Mouse (Mus musculus): ENCODE data around the gene Mettl14. TPM values are rescaled to one million over a fixed set of nuclear protein-coding genes. Genes with fewer than 3 reads are reported as not detected.

Gene Mettl14
- polyA plus RNA-seq (2014; fragmentation: Illumina TruSeq; extraction: RNeasy Lipid Tissue Mini Kit (QIAGEN cat#74804); ENCODE audit: low read depth, low replicate concordance), result 25.1 TPM

DNA sequence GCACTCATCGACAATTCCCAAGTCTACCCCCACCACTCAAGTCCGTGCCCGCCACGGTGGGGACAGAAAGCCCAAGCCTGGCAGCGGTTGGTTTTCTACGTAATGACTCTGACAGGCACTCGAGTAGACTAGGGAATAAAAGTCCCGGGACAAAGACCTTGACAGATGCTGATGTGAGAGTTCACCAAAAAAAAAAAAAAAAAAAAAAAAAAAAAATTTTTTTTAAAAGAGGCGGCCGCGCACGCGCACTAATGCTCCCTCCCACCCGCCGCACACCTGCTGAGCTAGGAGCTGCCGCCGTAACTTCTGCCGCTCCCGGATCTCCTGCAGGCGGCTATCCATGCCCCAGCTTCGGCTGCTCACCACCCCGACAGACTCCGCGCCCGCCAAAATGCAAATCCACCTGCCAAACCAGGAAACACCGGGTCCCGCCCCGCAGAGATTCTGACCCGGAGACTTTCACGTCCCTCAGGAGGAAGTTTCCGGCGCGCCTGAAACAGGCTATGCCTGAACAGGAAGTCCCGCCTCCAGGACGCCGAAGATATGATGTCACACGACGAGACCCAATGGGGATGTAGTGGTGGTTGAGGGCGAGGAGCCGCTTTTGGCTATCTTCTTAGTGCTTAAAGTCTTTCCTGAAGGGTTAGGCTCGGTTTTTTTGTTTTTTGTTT lies at the start of gene Mettl14:
Mettl14 (minus strand) TSS at position 623 of the 671 bp plus-strand sequence.

Other genes with a start within 250 kb of the Mettl14 start
- 7.2 TPM for gene Synpo2, start 150.0 kb downstream of the Mettl14 start, polyA plus RNA-seq (2014; fragmentation: Illumina TruSeq; extraction: RNeasy Lipid Tissue Mini Kit (QIAGEN cat#74804); ENCODE audit: low read depth, low replicate concordance)
- gene Sec24d, start 118.7 kb downstream of the Mettl14 start, polyA plus RNA-seq (2014; fragmentation: Illumina TruSeq; extraction: RNeasy Lipid Tissue Mini Kit (QIAGEN cat#74804); ENCODE audit: low read depth, low replicate concordance), result 35.7 TPM
- gene Prss12, start 60.8 kb upstream of the Mettl14 start, polyA plus RNA-seq (2014; fragmentation: Illumina TruSeq; extraction: RNeasy Lipid Tissue Mini Kit (QIAGEN cat#74804); ENCODE audit: low read depth, low replicate concordance), result 1.1 TPM

Measured in kidney, adult 10 weeks (tissue).